Mouse (Mus musculus) urinary bladder, postnatal 14 days (tissue): ENCODE measurements at regions not wholly inside any gene's neighbourhood (a gene's known extent, or its start where the extent isn't known, plus 50 kb on each side); places are given as distances from the start of the nearest gene placed in this dataset.

Experiments used
- DNase-seq: peaks from one replicate; pipeline ENCODE4 v3.0.0; 2021; ENCODE audit warnings: low spot score

DNA sequence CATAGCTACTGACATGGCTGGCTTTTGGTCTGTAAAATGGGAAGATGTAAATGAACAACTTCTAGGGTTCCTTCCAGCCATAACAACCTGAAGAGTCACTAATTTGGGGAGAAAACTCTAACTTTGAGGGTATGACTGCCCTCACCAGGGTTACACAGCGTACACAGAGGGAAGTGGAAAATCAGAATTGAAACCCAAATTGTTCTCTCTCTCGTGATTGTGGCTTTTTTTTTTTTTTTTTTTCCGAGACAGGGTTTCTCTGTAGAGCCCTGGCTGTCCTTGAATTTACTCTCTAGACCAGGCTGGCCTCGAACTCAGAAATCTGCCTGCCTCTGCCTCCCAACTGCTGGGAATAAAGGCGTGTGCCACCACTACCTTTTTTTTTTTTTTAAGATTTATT is 80.4 kb upstream of the Pmfbp1 start:
- DNase-seq: no peak

- no peak for DNase-seq
Observed at GRCm38 (mm10) chr8:109415315-109415714, 78.5 kb upstream of the Pmfbp1 start.

- DNase-seq: no peak
Observed at GRCm38 (mm10) chr8:109415906-109416305, 77.9 kb upstream of the Pmfbp1 start.

- no peak for DNase-seq
Observed at GRCm38 (mm10) chr8:109416327-109417100, 77.3 kb upstream of the Pmfbp1 start.

DNA sequence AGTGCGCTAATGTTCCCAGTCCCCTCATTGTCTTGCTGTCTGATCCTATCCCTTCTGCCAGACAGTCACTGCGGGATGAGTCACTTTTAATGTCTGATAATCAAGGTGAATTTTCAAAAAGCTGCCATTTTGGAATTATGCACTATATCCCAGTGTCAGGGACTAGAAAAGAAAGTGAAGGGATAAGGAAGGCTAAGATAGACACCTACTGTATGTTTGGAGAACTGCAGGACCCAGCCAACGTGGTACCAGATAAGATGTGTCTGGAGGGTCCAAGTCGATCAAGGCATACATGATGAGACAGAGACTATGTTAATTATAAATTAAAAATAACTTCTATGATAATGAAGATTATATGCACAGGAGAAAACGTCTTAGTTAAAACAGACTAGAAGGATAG is 76.6 kb upstream of the Pmfbp1 start:
- peak; percentile 15 for DNase-seq

DNA sequence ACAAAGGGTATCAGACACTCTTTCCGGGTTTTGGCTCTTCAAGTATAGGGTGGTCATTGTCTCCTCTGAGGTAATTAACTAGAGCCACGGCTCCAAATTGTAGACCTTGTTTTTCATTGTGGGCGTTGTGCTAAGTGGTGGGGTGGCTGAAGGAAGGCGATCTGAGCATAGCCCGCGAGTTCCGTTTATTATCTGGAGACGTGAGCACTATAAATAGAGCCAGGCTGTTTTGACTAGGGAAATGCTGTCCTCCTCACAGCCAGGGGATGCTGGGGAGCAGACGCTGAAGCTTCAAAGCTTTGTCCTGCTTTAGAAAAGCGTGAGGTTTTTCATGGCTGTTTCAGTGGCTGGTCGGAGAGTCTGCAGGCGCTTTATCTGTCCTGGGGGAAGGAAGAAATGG is 75.9 kb upstream of the Pmfbp1 start:
- no peak for DNase-seq

- DNase-seq: no peak
Observed at GRCm38 (mm10) chr8:109419029-109419596, 74.7 kb upstream of the Pmfbp1 start.

DNA sequence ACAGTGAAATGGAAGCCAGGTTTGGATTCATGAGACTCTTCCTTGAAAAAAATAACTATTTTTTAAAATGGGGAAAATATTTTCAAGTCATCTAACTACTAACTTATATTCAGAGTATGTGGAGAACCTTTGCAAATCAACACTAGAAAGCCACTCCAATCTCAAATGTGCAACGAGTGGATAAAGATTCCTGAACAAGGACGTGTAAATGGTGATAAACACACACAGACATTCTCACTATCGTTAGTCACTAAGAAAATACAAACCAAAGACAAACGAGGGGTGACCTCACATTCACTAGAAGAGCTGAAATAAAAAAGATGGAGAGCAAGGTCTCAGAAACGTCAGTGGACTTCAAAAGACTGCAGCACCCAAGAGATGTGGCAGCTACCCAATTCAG is 69.8 kb upstream of the Pmfbp1 start:
- DNase-seq: no peak

- DNase-seq: no peak
Observed at GRCm38 (mm10) chr8:109428551-109428950, 65.3 kb upstream of the Pmfbp1 start.

DNA sequence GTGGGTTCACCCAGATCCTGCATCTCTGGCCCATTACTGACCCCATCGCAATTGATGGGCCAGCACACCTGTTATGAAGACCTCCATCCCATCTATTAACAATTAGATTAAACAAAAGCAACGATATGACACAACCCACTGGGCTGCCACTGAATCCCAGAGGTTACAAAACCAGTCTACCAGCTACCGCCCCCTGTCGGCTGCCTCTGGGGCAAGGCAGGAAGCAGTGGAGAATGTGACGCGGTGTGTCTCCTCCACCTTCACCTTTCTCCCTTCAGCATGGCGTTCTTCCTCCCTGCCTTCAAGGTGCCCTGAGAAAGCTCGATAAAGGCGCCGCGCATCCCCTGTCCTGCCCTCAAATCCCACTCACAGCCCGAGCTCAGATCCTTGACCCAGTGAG is 59.3 kb upstream of the Pmfbp1 start:
- no peak for DNase-seq

GRCm38 (mm10) chr8:109436056-109436455 is 57.8 kb upstream of the Pmfbp1 start:
- no peak for DNase-seq

DNA sequence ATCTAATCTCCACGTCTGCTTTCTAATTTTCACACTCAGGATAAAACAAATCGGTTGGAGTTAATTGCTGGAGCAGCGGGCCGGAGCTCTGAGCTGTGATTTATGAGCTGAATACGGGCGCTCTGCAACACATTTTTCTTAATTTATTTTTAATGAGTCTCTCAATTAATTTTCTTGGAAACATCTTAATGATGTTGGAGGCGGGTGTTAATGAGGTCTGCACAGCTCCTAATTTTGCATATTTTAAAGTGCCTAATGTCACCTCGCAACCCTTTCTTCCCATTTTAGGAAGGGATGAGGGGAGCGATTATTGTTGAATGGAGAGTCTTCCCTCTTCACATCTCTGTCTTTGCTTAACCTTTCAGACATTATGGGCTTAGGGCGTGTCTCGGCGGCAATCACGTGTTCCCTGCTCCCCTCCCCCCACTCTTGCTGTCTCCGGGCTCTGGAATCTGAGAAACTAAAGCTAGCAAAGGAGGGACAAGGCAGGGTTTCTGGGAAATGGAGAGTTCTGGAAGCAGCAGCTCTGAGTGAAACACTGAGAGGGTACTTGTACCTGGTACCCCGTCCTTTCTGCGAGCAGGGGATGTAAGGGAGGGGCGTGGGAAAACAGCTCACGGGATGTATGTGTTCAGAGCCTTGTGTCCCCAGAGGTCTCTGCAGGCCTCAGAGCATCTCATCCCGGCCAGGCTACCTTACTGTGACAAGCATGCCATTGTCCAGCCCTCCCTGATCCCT is 56.8 kb upstream of the Pmfbp1 start:
- DNase-seq: peak; percentile 8

DNA sequence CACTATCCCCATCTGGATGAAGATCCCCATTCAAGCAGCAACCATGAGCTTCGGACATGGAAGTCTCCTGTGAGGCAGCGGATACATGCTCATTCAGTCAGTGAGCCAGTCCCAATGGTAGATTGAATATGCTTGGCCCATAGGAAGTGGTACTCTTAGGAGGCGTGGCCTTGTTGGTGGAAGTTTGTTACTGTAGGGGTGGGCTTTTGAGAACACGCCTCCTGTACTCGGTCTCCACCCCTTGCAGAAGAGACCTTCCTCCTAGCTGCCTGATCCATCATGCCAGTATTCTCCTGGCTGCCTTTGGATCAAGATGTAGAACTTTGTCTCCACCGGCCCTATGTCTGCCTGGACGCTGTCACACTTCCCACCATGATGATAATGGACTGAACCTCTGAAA is 55.3 kb upstream of the Pmfbp1 start:
- DNase-seq: no peak
